Mouse (Mus musculus) liver, embryonic 18 days (tissue): ENCODE data around the gene Gjb3. TPM values are rescaled to one million over a fixed set of nuclear protein-coding genes. Genes with fewer than 3 reads are reported as not detected.

Experiments
- polyA plus RNA-seq: library from polyadenylated mRNA; depleted of rRNA; stranded (reverse); fragments of >200 nt; gene quantifications from 2 replicates; pipeline ENCODE4 v1.2.3, GENCODE M21; 2012; rRNA removed

The Gjb3 gene
- polyA plus RNA-seq: 0.29 and 0.50 TPM in 2 replicates

GRCm38 (mm10) chr4:127330181-127331100 lies at the start of gene Gjb3:
Gene Gjb3, minus strand, starts transcription at chr4:127330844.

GRCm38 (mm10) chr4:127358018-127358417 lies 27.4 kb upstream of the Gjb3 start, which contains the start of gene Gjb5:
Gene Gjb5, minus strand, starts transcription at chr4:127358181.

GRCm38 (mm10) chr4:127353951-127354438 lies 23.4 kb upstream of the Gjb3 start, which contains the start of gene Gjb4:
Gene Gjb4, minus strand, starts transcription at chr4:127354081.

GRCm38 (mm10) chr4:127313861-127314260 lies 16.8 kb downstream of the Gjb3 start, which contains the start of gene Gja4:
Gene Gja4, minus strand, starts transcription at chr4:127314039.

Other genes with a start within 250 kb of the Gjb3 start
- gene Tmem35b, start 207.2 kb downstream of the Gjb3 start, polyA plus RNA-seq: 5.3 and 5.5 TPM in 2 replicates
- gene Dlgap3, start 161.6 kb downstream of the Gjb3 start, polyA plus RNA-seq: 0.12 and 0.20 TPM in 2 replicates
- gene Smim12, start 87.1 kb downstream of the Gjb3 start, polyA plus RNA-seq: 16.9 and 17.0 TPM in 2 replicates
- 3.7 TPM in 2 replicates for gene Gja4, start 16.8 kb downstream of the Gjb3 start, polyA plus RNA-seq
- 0.03 TPM in 1 of 2 replicates, not detected in the other for gene Gjb4, start 23.2 kb upstream of the Gjb3 start, polyA plus RNA-seq
- 0.08 and 0.11 TPM in 2 replicates for gene Gjb5, start 27.3 kb upstream of the Gjb3 start, polyA plus RNA-seq